Mouse (Mus musculus) lung, embryonic 14.5 days (tissue): ENCODE measurements around the gene Tas2r104. TPM values are rescaled to one million over a fixed set of nuclear protein-coding genes. Genes with fewer than 3 reads are reported as not detected.

Experiments
- ATAC-seq: fragments of 200-750 bp; cut with Nextera tagmentation; 2 replicates; pipeline ENCODE4 v1.8.0; 2017; ENCODE audit warnings: mild to moderate bottlenecking, moderate TSS enrichment, moderate library complexity; ENCODE audit not compliant: insufficient read depth
- DNase-seq: peaks from one replicate; pipeline ENCODE4 v3.0.0-alpha.2; 2015
- H3K27ac ChIP-seq: fragments of 300-500 bp; sonication (generic); 2 replicates; pipeline ENCODE4 v1.5.1; 2014; ENCODE audit warnings: low read depth, mild to moderate bottlenecking, moderate library complexity
- H3K27me3 ChIP-seq: fragments of 300-500 bp; sonication (generic); 2 replicates; pipeline ENCODE4 v1.6.1; 2014; ENCODE audit warnings: low read length, control low read depth; ENCODE audit not compliant: insufficient read depth
- H3K36me3 ChIP-seq: fragments of 300-500 bp; sonication (generic); 2 replicates; pipeline ENCODE4 v1.6.1; 2014; ENCODE audit warnings: control low read depth; ENCODE audit not compliant: insufficient read depth
- H3K4me1 ChIP-seq: fragments of 300-500 bp; sonication (generic); 2 replicates; pipeline ENCODE4 v1.6.1; 2014; ENCODE audit warnings: antibody characterized with exemption, control low read depth; ENCODE audit not compliant: insufficient read depth
- H3K4me2 ChIP-seq: fragments of 300-500 bp; sonication (generic); 2 replicates; pipeline ENCODE4 v1.6.1; 2014; ENCODE audit warnings: mild to moderate bottlenecking
- H3K4me3 ChIP-seq: fragments of 300-500 bp; sonication (generic); 2 replicates; pipeline ENCODE4 v1.5.1; 2014; ENCODE audit warnings: low read depth, low read length
- H3K9ac ChIP-seq: fragments of 300-500 bp; sonication (generic); 2 replicates; pipeline ENCODE4 v1.6.1; 2014
- H3K9me3 ChIP-seq: fragments of 300-500 bp; sonication (generic); 2 replicates; pipeline ENCODE4 v1.6.1; 2016; ENCODE audit warnings: low read depth, low read length, control low read depth
- CTCF ChIP-seq: IDR thresholded peaks from 2 replicates; pipeline ENCODE4 v1.5.1; 2016; ENCODE audit warnings: antibody characterized with exemption, low read depth
- WGBS: fragments of 180-500 bp; shearing (Covaris S2); extraction: QIAGEN DNeasy Blood & Tissue Kit; methylation state at CpG from one replicate; pipeline ENCODE4 v1.1.7; 2014; 5-methylcytosine and 5-hydroxymethylcytosine counted together
- polyA plus RNA-seq: library from polyadenylated mRNA; unstranded; fragments of >200 nt; fragmentation: Nextera tagmentation; extraction: Ambion mirVana; gene quantifications from 2 replicates; pipeline ENCODE4 v1.2.1, GENCODE M21; 2014

The Tas2r104 gene
- not detected in 2 replicates for polyA plus RNA-seq

DNA sequence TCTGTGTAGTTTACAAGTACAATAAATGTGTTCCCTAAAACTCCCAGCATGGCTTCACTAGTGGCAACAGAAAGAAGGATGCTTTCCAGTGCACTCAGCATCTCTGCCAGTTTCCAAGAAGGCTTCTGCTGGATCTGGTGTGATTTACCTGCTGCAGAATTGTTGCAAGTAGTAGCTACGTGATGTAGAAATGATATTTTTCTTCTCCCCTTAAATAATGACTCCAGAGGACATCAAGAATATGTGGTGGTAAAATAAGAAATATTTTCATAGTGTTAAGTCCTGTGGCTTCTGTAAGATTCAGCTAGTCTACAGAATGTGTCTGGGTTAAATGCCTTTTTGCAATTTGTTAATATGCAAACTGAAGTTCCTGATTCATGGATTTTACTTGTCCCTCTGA lies at the start of gene Tas2r104:
Gene Tas2r104 (minus strand): TSS at position 101 of the 400 bp plus-strand sequence.
- DNase-seq (no peak), ATAC-seq (no peak)
- Histone ChIP-seq H3K4me3 (no peak within 1 kb of the TSS), H3K9me3 (no peaks in the 10 kb centered on the region), H3K4me2 (no peak within 1 kb of the TSS), H3K9ac (no peak within 1 kb of the TSS), H3K27ac (no peak within 1 kb of the TSS), H3K36me3 (no peaks in the 10 kb centered on the region), H3K4me1 (no peaks in the 10 kb centered on the region), H3K27me3 (no peaks in the 10 kb centered on the region)
- 73% methylated on average over 1 of the region's 1 CpGs for WGBS
- TF ChIP-seq CTCF = no peak

DNA sequence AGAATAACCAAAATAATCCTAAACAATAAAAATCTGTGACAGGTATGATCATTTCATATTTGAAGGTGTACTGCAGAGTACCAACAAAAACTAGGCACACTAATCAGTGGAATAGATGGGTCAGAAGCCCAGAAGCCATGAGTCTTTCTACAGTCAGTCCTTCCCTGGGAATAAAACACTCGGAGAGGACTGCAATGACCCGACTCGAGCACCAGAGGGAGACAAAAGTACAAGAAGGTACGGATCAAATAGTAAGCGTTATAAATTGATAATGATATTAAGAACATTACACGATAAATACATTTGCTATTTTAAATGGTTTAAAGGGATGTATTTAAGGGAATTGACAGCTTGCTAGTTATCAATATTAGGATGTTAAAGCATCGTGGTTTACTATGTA lies 27.3 kb upstream of the Tas2r104 start:
- no peak overlapping the region for H3K9ac ChIP-seq
- 43% methylated on average over 7 of the region's 7 CpGs for WGBS
- DNase-seq = peak; percentile 6

DNA sequence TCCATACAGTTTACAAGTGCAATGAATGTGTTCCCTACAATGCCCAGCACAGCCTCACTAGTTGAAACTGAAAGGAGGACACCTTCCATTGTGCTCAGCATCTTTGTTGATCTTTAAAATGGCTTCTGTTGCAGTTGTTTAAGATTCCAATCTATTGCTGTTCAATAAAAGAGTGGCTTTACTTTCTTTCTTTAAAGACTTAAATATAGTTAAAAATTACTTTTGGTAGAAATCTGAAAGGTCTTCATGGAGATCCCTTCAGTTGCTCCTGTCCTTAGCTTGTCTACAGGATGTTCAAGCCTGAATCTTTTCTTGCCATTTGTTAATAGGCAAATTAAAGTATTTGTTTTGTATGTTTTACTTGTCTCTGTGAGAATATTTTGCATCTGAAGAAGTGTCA lies 4.4 kb upstream of the Tas2r104 start, which contains the start of gene Tas2r114:
Gene Tas2r114 (minus strand): TSS at position 101 of the 400 bp plus-strand sequence.
- Histone ChIP-seq H3K4me2 (no peak within 1 kb of the TSS), H3K27ac (no peak within 1 kb of the TSS), H3K36me3 (no peaks in the 10 kb centered on the region), H3K4me3 (no peak within 1 kb of the TSS), H3K9me3 (no peaks in the 10 kb centered on the region), H3K4me1 (no peaks in the 10 kb centered on the region), H3K9ac (no peak within 1 kb of the TSS), H3K27me3 (no peaks in the 10 kb centered on the region)
- TF ChIP-seq CTCF = no peak
- ATAC-seq (no peak), DNase-seq (no peak)

More for the DNA sequence above, 27.3 kb upstream of the Tas2r104 start:
- ATAC-seq = no peak
- no peaks in the 10 kb centered on the region for H3K36me3 ChIP-seq
- no peak overlapping the region for H3K27ac ChIP-seq
- H3K4me2 ChIP-seq = no peak overlapping the region
- no peak overlapping the region for H3K4me3 ChIP-seq
- H3K27me3 ChIP-seq = no peaks in the 10 kb centered on the region
- no peaks in the 10 kb centered on the region for H3K4me1 ChIP-seq
- no peaks in the 10 kb centered on the region for H3K9me3 ChIP-seq
- TF ChIP-seq CTCF = peak; percentile 26

DNA sequence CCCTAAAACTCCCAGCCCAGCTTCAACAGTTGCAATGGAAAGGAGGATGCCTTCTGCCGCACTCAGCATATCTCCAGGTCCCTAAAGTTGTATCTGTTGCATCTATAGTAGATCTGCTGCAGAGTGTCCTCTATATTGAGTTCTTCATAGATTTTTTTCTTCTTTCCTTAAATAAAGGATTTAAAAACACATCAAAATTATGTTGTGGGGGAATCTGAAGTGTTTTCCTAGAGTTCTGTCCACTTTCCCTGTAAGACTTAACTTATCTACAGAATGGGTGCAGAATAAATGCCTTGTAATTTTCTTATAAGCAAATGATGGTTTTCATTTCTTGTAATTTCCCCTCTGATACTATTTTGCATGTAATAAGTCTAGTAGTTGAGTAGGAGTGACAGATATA lies 1.9 kb upstream of the Tas2r104 start, which contains the start of gene Tas2r105:
Gene Tas2r105 (minus strand): TSS at position 101 of the 400 bp plus-strand sequence.
- no peak within 1 kb of the TSS for H3K27ac ChIP-seq
- H3K27me3 ChIP-seq = no peaks in the 10 kb centered on the region
- ATAC-seq = no peak
- 73% methylated on average over 1 of the region's 1 CpGs for WGBS
- H3K36me3 ChIP-seq = no peaks in the 10 kb centered on the region
- no peak for TF ChIP-seq CTCF
- H3K9me3 ChIP-seq = no peaks in the 10 kb centered on the region
- no peak within 1 kb of the TSS for H3K4me3 ChIP-seq
- no peaks in the 10 kb centered on the region for H3K4me1 ChIP-seq
- no peak within 1 kb of the TSS for H3K9ac ChIP-seq
- DNase-seq = no peak
- no peak within 1 kb of the TSS for H3K4me2 ChIP-seq

DNA sequence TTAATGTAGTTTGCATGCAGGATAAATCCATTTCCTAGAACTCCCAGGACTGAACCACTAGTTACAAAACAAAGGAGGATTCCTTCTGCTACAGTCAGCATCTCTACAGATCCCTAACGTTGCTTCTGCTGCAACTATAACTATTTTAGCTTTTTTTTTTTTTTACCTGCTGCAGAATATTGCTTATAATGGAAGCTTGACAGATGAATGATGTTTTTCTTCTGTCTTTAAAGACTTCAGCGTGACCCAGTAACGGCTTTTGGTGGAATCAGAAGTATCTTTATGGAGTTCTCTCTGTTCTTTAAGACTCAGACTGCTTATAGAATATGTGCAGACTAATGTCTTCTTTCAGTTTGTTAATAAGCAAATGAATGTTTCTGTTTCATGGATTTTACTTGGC lies 6.8 kb downstream of the Tas2r104 start, which contains the start of gene Tas2r106:
Gene Tas2r106 (minus strand): TSS at position 101 of the 400 bp plus-strand sequence.
- H3K4me2 ChIP-seq = no peak within 1 kb of the TSS
- H3K27ac ChIP-seq = no peak within 1 kb of the TSS
- no peak for TF ChIP-seq CTCF
- H3K4me1 ChIP-seq = no peaks in the 10 kb centered on the region
- ATAC-seq (no peak), DNase-seq (no peak)
- no peak within 1 kb of the TSS for H3K4me3 ChIP-seq
- H3K36me3 ChIP-seq = no peaks in the 10 kb centered on the region
- WGBS = 67% methylated on average over 3 of the region's 3 CpGs
- no peaks in the 10 kb centered on the region for H3K27me3 ChIP-seq
- no peak within 1 kb of the TSS for H3K9ac ChIP-seq
- no peaks in the 10 kb centered on the region; the same call in 1 of the 2 replicates for H3K9me3 ChIP-seq

DNA sequence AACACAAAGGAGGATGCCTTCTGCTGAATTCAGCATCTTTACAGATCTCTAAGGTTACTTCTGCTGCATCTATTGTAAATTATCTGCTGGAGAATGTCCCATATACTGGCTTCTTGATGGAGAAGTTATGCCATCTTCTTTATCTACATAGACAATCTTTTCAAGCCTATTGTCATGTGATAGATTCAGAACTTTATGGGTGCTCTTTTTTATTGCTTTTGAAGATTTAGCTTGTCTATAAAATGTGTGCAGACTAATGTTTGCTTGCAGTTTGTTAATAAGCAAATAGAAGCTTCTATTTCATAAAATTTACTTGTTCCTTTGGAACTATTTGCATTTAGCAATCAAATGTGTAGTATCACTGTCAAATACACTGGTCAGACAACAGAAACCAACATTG lies 25.5 kb downstream of the Tas2r104 start, which contains the start of gene Tas2r107:
Gene Tas2r107 (minus strand): TSS at position 101 of the 400 bp plus-strand sequence.
- H3K4me1 ChIP-seq = no peaks in the 10 kb centered on the region
- H3K9ac ChIP-seq = no peak within 1 kb of the TSS
- no peaks in the 10 kb centered on the region for H3K36me3 ChIP-seq
- H3K27ac ChIP-seq = no peak within 1 kb of the TSS
- no peak within 1 kb of the TSS for H3K4me2 ChIP-seq
- H3K9me3 ChIP-seq = no peaks in the 10 kb centered on the region
- no peak for TF ChIP-seq CTCF
- no peaks in the 10 kb centered on the region for H3K27me3 ChIP-seq
- DNase-seq (no peak), ATAC-seq (no peak)
- no peak within 1 kb of the TSS for H3K4me3 ChIP-seq

Other genes starting within 250 kb of the Tas2r104 start
- gene 5430401F13Rik, start 199.3 kb downstream of the Tas2r104 start, polyA plus RNA-seq = not detected in 2 replicates
- gene Gm6619, start 199.3 kb downstream of the Tas2r104 start, polyA plus RNA-seq = not detected in 2 replicates
- gene Tas2r130, start 54.8 kb downstream of the Tas2r104 start, polyA plus RNA-seq = not detected in 2 replicates
- not detected in 2 replicates for gene Tas2r107, start 25.6 kb downstream of the Tas2r104 start, polyA plus RNA-seq
- not detected in 2 replicates for gene Tas2r106, start 6.9 kb downstream of the Tas2r104 start, polyA plus RNA-seq
- not detected in 2 replicates for gene Tas2r105, start 1.8 kb upstream of the Tas2r104 start, polyA plus RNA-seq
- gene Tas2r114, start 4.3 kb upstream of the Tas2r104 start, polyA plus RNA-seq = not detected in 2 replicates